27 mouse cellular contexts compared by ENCODE assay signal in genomic region chr14:109514920-109515319, GRCm38 (mm10).
"Had no signal": no experiment of that assay in that cellular context is flagged by ENCODE, and none has a peak within 500 bp of the region (broad histone marks: within the 10 kb centered on the region; RNA-seq: fewer than 3 reads in every experiment).

No protein-coding gene starts in this region.

- H3K36me3 ChIP-seq: embryonic facial prominence, embryonic 13.5 days; embryonic facial prominence, embryonic 15.5 days; forebrain, embryonic 10.5 days; forebrain, embryonic 12.5 days; forebrain, embryonic 15.5 days had no signal

- ATAC-seq: forebrain, embryonic 13.5 days; forebrain, embryonic 14.5 days; forebrain, embryonic 15.5 days; forebrain, embryonic 16.5 days; forebrain, postnatal 0 days had no signal

- H3K27me3 ChIP-seq: embryonic facial prominence, embryonic 13.5 days; embryonic facial prominence, embryonic 15.5 days; forebrain, embryonic 12.5 days; forebrain, embryonic 13.5 days; forebrain, embryonic 15.5 days had no signal

- H3K4me1 ChIP-seq: embryonic facial prominence, embryonic 13.5 days; embryonic facial prominence, embryonic 15.5 days; forebrain, embryonic 10.5 days; forebrain, embryonic 12.5 days; forebrain, embryonic 13.5 days; forebrain, embryonic 15.5 days had no signal

- H3K9ac ChIP-seq: embryonic facial prominence, embryonic 13.5 days; embryonic facial prominence, embryonic 15.5 days; forebrain, embryonic 12.5 days; forebrain, embryonic 13.5 days; forebrain, embryonic 15.5 days; forebrain, postnatal 0 days had no signal

- H3K4me3 ChIP-seq: embryonic facial prominence, embryonic 13.5 days; embryonic facial prominence, embryonic 15.5 days; erythroblast, embryonic 14.5 days; forebrain, embryonic 10.5 days; forebrain, embryonic 12.5 days; forebrain, embryonic 13.5 days; forebrain, embryonic 15.5 days; gastrocnemius, adult 2 months; heart, adult 2 months had no signal

- H3K4me2 ChIP-seq: embryonic facial prominence, embryonic 13.5 days; embryonic facial prominence, embryonic 15.5 days; forebrain, embryonic 12.5 days; forebrain, embryonic 13.5 days; forebrain, embryonic 15.5 days had no signal

- H3K27ac ChIP-seq: embryonic facial prominence, embryonic 13.5 days; embryonic facial prominence, embryonic 15.5 days; forebrain, embryonic 10.5 days; forebrain, embryonic 12.5 days; forebrain, embryonic 13.5 days; forebrain, embryonic 15.5 days; gastrocnemius, adult 2 months; heart, adult 2 months had no signal

- H3K9me3 ChIP-seq: embryonic facial prominence, embryonic 13.5 days; embryonic facial prominence, embryonic 15.5 days; forebrain, embryonic 10.5 days; forebrain, embryonic 12.5 days; forebrain, embryonic 13.5 days; forebrain, embryonic 15.5 days had no signal

- DNase-seq: cerebellum, adult 2 months; cerebellum, adult 8-10 months; cerebellum, adult 9-10 months; cerebellum, adult 9-11 months; cerebellum, postnatal 10 days; cerebellum, postnatal 14 days; cerebellum, postnatal 25 days; cerebellum, postnatal 36 days; embryo, embryonic 11 days; forebrain, postnatal 0 days; gastrocnemius, adult 2 months; gastrocnemius, postnatal 10 days; gastrocnemius, postnatal 14 days; gastrocnemius, postnatal 25 days; gastrocnemius, postnatal 36 days; heart, adult 11 months; heart, adult 18-20 months; heart, adult 2 months had no signal
